Mouse (Mus musculus) lung, postnatal 0 days (tissue): ENCODE data around the gene Clmp. TPM values are rescaled to one million over a fixed set of nuclear protein-coding genes. Genes with fewer than 3 reads are reported as not detected.

ENCODE experiments used
- ATAC-seq: fragments of 200-750 bp; cut with Nextera tagmentation; 2 replicates; pipeline ENCODE4 v1.8.0; 2017; ENCODE audit warnings: moderate library complexity
- DNase-seq: peaks from one replicate; pipeline ENCODE4 v3.0.0-alpha.2; 2016; ENCODE audit warnings: low spot score
- H3K27ac ChIP-seq: fragments of 300-500 bp; sonication (generic); 2 replicates; pipeline ENCODE4 v1.5.1; 2014; ENCODE audit warnings: antibody characterized with exemption, mild to moderate bottlenecking, low read length, mixed read lengths
- H3K27me3 ChIP-seq: fragments of 300-500 bp; sonication (generic); replicated peaks from 2 replicates; pipeline ENCODE4 v1.6.1; 2014; ENCODE audit warnings: low read length, mixed read lengths; ENCODE audit not compliant: insufficient read depth
- H3K36me3 ChIP-seq: fragments of 300-500 bp; sonication (generic); 2 replicates; pipeline ENCODE4 v1.6.1; 2014; ENCODE audit warnings: low read length, mixed read lengths; ENCODE audit not compliant: insufficient read depth
- H3K4me1 ChIP-seq: fragments of 300-500 bp; sonication (generic); 2 replicates; pipeline ENCODE4 v1.6.1; 2014; ENCODE audit warnings: antibody characterized with exemption, low read depth, low read length, mixed read lengths; ENCODE audit not compliant: insufficient read depth
- H3K4me2 ChIP-seq: fragments of 300-500 bp; sonication (generic); replicated peaks from 2 replicates; pipeline ENCODE4 v1.6.1; 2014; ENCODE audit warnings: low read depth, mild to moderate bottlenecking, low read length, moderate library complexity, mixed read lengths
- H3K4me3 ChIP-seq: fragments of 300-500 bp; sonication (generic); 2 replicates; pipeline ENCODE4 v1.5.1; 2014; ENCODE audit warnings: low read depth, low read length
- H3K9ac ChIP-seq: fragments of 300-500 bp; sonication (generic); replicated peaks from 2 replicates; pipeline ENCODE4 v1.6.1; 2014; ENCODE audit warnings: low read depth, mild to moderate bottlenecking
- H3K9me3 ChIP-seq: fragments of 300-500 bp; sonication (generic); 2 replicates; pipeline ENCODE4 v1.6.1; 2016; ENCODE audit warnings: low read length, mixed read lengths
- CTCF ChIP-seq: IDR thresholded peaks from 2 replicates; pipeline ENCODE4 v1.5.1; 2016; ENCODE audit warnings: antibody characterized with exemption, mild to moderate bottlenecking
- EP300 ChIP-seq: IDR thresholded peaks from 2 replicates; pipeline ENCODE4 v1.6.1; 2016; ENCODE audit warnings: antibody characterized with exemption, mild to moderate bottlenecking, control low read depth
- WGBS: fragments of 180-500 bp; shearing (Covaris S2); extraction: QIAGEN DNeasy Blood & Tissue Kit; methylation state at CpG from one replicate; pipeline ENCODE4 v1.1.7; 2014; 5-methylcytosine and 5-hydroxymethylcytosine counted together
- polyA plus RNA-seq: library from polyadenylated mRNA; unstranded; fragments of >200 nt; fragmentation: Nextera tagmentation; extraction: Ambion mirVana; gene quantifications from 2 replicates; pipeline ENCODE4 v1.2.1, GENCODE M21; 2015

Clmp gene
- polyA plus RNA-seq, 1 experiment from 2014 or later: 12.5 TPM

DNA sequence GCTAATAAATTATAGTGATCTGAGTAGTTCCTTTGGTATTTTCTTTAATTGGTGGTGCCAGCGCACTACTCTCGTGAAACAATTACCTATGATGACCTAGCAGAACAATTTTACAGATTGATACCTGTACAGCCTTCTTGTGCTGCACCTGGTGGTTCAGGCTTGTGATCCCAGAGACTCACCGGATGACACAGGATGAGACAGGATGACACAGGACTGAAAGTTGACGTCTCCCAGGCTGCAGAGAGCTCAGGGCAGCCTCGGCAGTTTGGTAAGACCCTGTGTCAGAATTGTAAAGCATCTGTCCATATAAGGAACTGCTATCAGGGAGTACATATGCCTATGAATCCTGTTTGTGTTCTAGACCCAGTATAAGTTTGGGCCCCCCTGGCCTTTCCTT is 109.2 kb downstream of the Clmp start:
- WGBS: 68% methylated on average over 5 of the region's 5 CpGs
- Histone ChIP-seq H3K9ac (no peak overlapping the region), H3K36me3 (no peaks in the 10 kb centered on the region), H3K4me2 (no peak overlapping the region), H3K4me3 (no peak overlapping the region), H3K9me3 (no peaks in the 10 kb centered on the region), H3K4me1 (peaks cover 8% of the 10 kb centered on the region; the same call in 1 of the 2 replicates), H3K27ac (no peak overlapping the region), H3K27me3 (no peaks in the 10 kb centered on the region)
- no peak for DNase-seq
- ATAC-seq: no peak
- TF ChIP-seq EP300 (no peak), CTCF (no peak)

DNA sequence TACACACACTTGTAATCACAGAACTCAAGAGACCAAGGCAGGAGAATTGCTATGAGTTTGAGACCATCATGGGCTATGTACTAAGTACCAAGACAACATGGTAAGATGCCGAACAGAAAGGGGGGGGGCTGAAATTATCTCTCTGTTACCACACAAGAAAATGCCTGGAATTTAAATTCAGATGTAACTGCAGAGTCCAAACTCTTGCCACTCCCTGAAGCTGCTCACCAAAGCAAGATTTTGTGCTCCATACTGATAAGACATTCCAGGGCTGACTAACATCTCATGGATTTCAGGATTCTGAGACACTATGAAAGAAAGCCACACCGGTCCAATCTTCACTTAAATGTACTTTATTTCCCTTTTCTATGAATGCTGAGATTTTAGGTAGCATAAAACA is 109.8 kb downstream of the Clmp start:
- Histone ChIP-seq H3K9me3 (no peaks in the 10 kb centered on the region), H3K9ac (no peak overlapping the region), H3K36me3 (no peaks in the 10 kb centered on the region), H3K4me1 (peaks cover 8% of the 10 kb centered on the region; the same call in 1 of the 2 replicates), H3K4me3 (no peak overlapping the region), H3K27me3 (no peaks in the 10 kb centered on the region), H3K27ac (0 out of 2 replicates have a peak overlapping the region, but pooled peaks have one; percentile 14), H3K4me2 (no peak overlapping the region)
- TF ChIP-seq CTCF (no peak), EP300 (no peak)
- WGBS: 63% methylated on average over 2 of the region's 2 CpGs
- ATAC-seq (no peak), DNase-seq (no peak)

DNA sequence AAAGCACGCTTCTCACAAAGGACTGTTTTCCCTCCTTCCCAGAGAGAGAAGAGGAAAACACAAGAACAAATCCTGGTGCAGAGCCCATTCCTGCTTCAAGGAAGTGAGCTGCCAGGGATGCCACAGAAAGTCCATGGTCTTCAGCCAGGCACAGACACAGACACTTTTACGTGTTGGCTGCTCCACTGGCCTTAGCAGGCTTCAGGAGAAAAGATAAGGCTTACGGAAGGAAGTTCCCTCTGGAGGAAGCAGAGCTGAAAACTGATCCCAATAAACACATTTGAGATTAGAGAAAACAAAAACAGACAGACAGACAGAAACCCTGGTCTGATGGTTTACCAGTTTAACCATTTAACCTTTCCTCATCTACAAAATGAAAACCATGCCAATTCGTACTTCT is 110.3 kb downstream of the Clmp start:
- no peak overlapping the region for H3K4me2 ChIP-seq
- H3K4me1 ChIP-seq: peaks cover 8% of the 10 kb centered on the region; the same call in 1 of the 2 replicates
- no peak overlapping the region for H3K4me3 ChIP-seq
- H3K9me3 ChIP-seq: no peaks in the 10 kb centered on the region
- whole genome bisulfite sequencing: 54% methylated on average over 4 of the region's 4 CpGs
- H3K9ac ChIP-seq: no peak overlapping the region
- no peak overlapping the region for H3K27ac ChIP-seq
- TF ChIP-seq CTCF (no peak), EP300 (peak; percentile 55; the same call in 1 of the 2 replicates)
- H3K27me3 ChIP-seq: no peaks in the 10 kb centered on the region
- ATAC-seq (no peak), DNase-seq (no peak)
- H3K36me3 ChIP-seq: no peaks in the 10 kb centered on the region

DNA sequence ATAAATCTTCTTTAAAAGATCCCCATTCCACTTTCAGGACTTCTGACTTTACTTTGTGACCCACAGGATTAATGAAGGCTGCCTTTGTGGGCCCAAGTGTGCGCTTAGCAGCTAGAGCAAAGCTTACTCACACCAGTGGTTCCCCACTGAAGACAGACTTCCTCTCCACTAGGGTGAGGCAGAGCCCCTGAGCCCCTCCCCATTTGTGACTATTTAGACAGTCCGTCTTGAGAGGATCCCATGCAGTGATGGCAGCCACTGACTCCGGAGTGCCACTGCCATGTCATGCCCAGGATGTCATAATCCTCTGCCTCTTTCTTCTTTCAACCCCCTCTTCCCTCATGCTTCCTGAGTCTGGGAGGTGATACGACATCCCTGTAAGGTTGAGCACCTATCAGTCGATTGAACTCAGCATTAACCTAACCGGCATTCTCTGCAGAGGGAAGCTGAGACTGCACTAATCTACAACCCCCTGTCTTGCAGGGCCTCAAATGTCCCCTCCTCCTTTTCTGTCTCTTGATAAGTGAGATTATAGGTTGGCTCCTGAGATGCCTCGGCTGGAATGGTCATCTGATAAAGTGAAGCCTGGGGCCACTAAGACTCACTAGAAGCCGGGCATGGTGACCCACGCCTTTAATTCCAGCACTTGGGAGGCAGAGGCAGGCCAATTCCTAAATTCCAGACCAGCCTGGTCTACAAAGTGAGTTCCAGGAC is 112.6 kb downstream of the Clmp start:
- Histone ChIP-seq H3K36me3 (no peaks in the 10 kb centered on the region), H3K4me3 (no peak overlapping the region), H3K4me2 (no peak overlapping the region), H3K27ac (peak overlapping the region; percentile 99), H3K9me3 (no peaks in the 10 kb centered on the region), H3K9ac (no peak overlapping the region), H3K27me3 (no peaks in the 10 kb centered on the region), H3K4me1 (peaks cover 8% of the 10 kb centered on the region; the same call in 1 of the 2 replicates)
- 69% methylated on average over 9 of the region's 9 CpGs for WGBS
- ATAC-seq (no peak), DNase-seq (no peak)
- TF ChIP-seq EP300: no peak

DNA sequence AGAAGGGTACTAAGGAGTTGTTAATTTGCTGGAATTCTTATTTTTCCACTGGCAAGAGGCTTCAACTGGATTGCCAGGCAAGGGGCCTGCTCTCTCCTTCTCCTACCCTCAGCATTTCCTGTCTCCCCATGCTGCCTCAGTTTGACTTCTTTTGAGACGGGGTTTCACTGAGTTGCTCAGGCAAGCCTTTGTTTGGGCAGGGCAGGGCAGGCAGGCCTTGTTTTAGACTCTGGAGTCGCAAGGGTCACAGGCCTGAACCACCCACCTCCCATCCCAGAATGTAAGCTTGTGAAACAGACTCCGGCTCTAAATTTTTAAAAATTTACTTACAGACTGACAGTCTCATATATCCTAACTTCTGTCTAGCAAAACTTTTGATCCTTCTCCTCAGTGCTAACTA is 113.3 kb downstream of the Clmp start:
- 43% methylated on average over 3 of the region's 3 CpGs for WGBS

DNA sequence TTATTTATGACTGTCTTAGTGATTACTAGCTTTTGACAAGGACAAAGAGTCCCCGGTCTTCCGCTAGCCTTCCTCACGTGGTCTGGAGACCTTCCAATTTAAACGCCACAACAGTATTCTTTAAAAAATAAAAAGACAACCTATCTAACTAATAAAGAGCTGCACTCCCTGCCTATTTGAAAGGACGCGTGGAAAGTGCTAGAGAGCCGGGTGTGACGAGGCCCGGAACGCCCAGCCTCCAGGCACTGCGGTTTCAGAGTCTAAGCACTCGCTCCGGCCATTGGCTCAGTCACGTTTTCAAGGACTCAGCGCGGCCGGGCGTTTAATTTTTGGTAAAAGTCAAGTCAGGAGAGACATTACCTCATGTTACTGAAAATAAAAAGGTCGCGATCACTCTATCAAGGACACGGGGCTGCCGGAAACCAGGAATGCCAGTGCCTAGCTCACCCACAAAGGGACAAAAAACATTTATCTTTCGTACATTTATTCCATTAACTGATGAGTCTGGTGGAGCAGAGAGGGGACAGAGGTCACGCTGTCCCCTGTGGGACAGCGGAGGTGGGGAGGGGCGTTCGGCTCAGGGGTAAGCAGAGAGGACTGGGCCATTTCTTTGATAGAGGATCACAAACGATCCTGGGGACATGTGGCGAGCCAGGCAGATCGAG is 114.2 kb downstream of the Clmp start:
- H3K9me3 ChIP-seq: no peaks in the 10 kb centered on the region
- 2% methylated on average over 29 of the region's 30 CpGs for WGBS
- DNase-seq (peak; percentile 93), ATAC-seq (peak; percentile 19)
- peak overlapping the region; percentile 99 for H3K27ac ChIP-seq
- H3K4me3 ChIP-seq: peak overlapping the region; percentile 60
- peaks cover 8% of the 10 kb centered on the region; the same call in 1 of the 2 replicates for H3K4me1 ChIP-seq
- H3K9ac ChIP-seq: peak overlapping the region; percentile 82
- peak; percentile 93 for TF ChIP-seq EP300
- TF ChIP-seq CTCF: no peak
- H3K4me2 ChIP-seq: peak overlapping the region; percentile 76
- H3K27me3 ChIP-seq: no peaks in the 10 kb centered on the region
- H3K36me3 ChIP-seq: no peaks in the 10 kb centered on the region

More for the DNA sequence above, 113.3 kb downstream of the Clmp start:
- peak overlapping the region; percentile 99 for H3K27ac ChIP-seq
- no peak overlapping the region for H3K9ac ChIP-seq
- no peak for DNase-seq
- no peaks in the 10 kb centered on the region for H3K27me3 ChIP-seq
- H3K4me1 ChIP-seq: peaks cover 8% of the 10 kb centered on the region; the same call in 1 of the 2 replicates
- TF ChIP-seq EP300: no peak
- no peak for TF ChIP-seq CTCF
- H3K4me2 ChIP-seq: 0 out of 2 replicates have a peak overlapping the region, but pooled peaks have one; percentile 76
- H3K4me3 ChIP-seq: no peak overlapping the region
- no peaks in the 10 kb centered on the region for H3K36me3 ChIP-seq
- H3K9me3 ChIP-seq: no peaks in the 10 kb centered on the region
- ATAC-seq: no peak
